Mouse (Mus musculus): Measurements from ENCODE around the gene Crtac1.

DNA sequence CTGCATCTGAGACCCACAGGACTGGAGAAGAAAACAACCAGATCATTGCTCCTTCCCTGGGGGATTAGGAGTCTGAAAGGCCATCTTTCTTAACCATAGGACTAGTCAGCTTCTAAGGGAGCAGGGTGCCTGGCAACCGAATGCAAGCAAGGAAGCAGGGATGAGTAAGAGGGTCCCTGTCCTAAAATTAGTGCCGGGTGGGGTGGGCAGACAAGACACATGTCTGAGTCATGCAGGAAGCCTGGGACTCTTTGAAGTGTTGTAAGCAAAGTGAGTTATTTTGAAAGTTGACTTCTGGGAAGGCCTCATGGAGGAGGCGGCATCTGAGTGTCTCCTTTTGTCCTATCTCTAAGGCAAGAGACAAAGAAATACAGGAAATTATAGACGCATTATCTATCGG is 46.2 kb upstream of the Crtac1 start:
- no peak for TF ChIP-seq CTCF (IDR thresholded peaks at IDR 0.05; ENCODE audit: low read depth)
- TF ChIP-seq EP300 (IDR thresholded peaks at IDR 0.05; ENCODE audit: low read depth) = no peak
